Mouse (Mus musculus) thymus, adult 2 months (tissue): ENCODE measurements around the gene Nfs1. TPM values are rescaled to one million over a fixed set of nuclear protein-coding genes. Genes with fewer than 3 reads are reported as not detected.

Experiments used
- DNase-seq: peaks from one replicate; pipeline ENCODE4 v3.0.0; 2021
- H3K27ac ChIP-seq: fragments of 200-500 bp; 2 replicates; pipeline ENCODE4 v1.5.1; 2012; ENCODE audit warnings: low read length, control low read depth; ENCODE audit not compliant: control insufficient read depth, insufficient read depth
- H3K27me3 ChIP-seq: fragments of 200-500 bp; 2 replicates; pipeline ENCODE4 v1.6.1; 2012; ENCODE audit warnings: mild to moderate bottlenecking, low read length, moderate library complexity, mixed read lengths; ENCODE audit not compliant: control insufficient read depth, insufficient read depth
- H3K36me3 ChIP-seq: fragments of 200-500 bp; 2 replicates; pipeline ENCODE4 v1.6.1; 2012; ENCODE audit warnings: mild to moderate bottlenecking, low read length, moderate library complexity; ENCODE audit not compliant: control insufficient read depth, insufficient read depth
- H3K4me1 ChIP-seq: fragments of 200-500 bp; replicated peaks from 2 replicates; pipeline ENCODE4 v1.6.1; 2012; ENCODE audit warnings: low read length; ENCODE audit not compliant: control insufficient read depth, insufficient read depth
- H3K4me3 ChIP-seq: fragments of 200-500 bp; 2 replicates; pipeline ENCODE4 v1.5.1; 2012; ENCODE audit warnings: mild to moderate bottlenecking, low read length, control low read depth, moderate library complexity; ENCODE audit not compliant: control insufficient read depth, insufficient read depth
- CTCF ChIP-seq: fragments of 200-500 bp; IDR thresholded peaks from 2 replicates; pipeline ENCODE4 v1.5.1; 2012; ENCODE audit warnings: mild to moderate bottlenecking, control low read depth, low read length, moderate library complexity, borderline replicate concordance; ENCODE audit not compliant: control insufficient read depth, poor library complexity, insufficient read depth; ENCODE audit errors: extremely low read depth
- POLR2A ChIP-seq: fragments of 200-500 bp; IDR thresholded peaks from 2 replicates; pipeline ENCODE4 v1.6.1; 2012; ENCODE audit warnings: mild to moderate bottlenecking, low read length, control low read depth, moderate library complexity; ENCODE audit not compliant: control insufficient read depth, poor library complexity, insufficient read depth; ENCODE audit errors: extremely low read depth
- WGBS: fragments of 180-500 bp; shearing (Covaris S2); methylation state at CpG from one replicate; pipeline ENCODE4 v1.1.7; 2018; 5-methylcytosine and 5-hydroxymethylcytosine counted together
- polyA plus RNA-seq: library from polyadenylated mRNA; depleted of rRNA; stranded (reverse); fragments of >200 nt; gene quantifications from 2 replicates; pipeline ENCODE4 v1.2.3, GENCODE M21; 2012

Nfs1 gene
- polyA plus RNA-seq, 1 experiment = 53.8 TPM

GRCm38 (mm10) chr2:156087391-156088110 is 56.4 kb downstream of the Nfs1 start:
- H3K4me1 ChIP-seq = no peaks in the 10 kb centered on the region
- WGBS = 89% methylated on average over 7 of the region's 7 CpGs
- H3K4me3 ChIP-seq = no peak overlapping the region
- no peaks in the 10 kb centered on the region for H3K27me3 ChIP-seq
- no peak overlapping the region for H3K27ac ChIP-seq
- no peaks in the 10 kb centered on the region; the same call in 1 of the 2 replicates for H3K36me3 ChIP-seq
- TF ChIP-seq POLR2A (no peak), CTCF (no peak)
- no peak for DNase-seq

GRCm38 (mm10) chr2:156084541-156084940 is 59.4 kb downstream of the Nfs1 start:
- H3K27me3 ChIP-seq = no peaks in the 10 kb centered on the region
- no peak overlapping the region for H3K4me3 ChIP-seq
- no peak for TF ChIP-seq CTCF
- no peak for TF ChIP-seq POLR2A
- no peak overlapping the region for H3K27ac ChIP-seq
- H3K36me3 ChIP-seq = no peaks in the 10 kb centered on the region; the same call in 1 of the 2 replicates
- DNase-seq = no peak
- WGBS = over 99% methylated on average over 3 of the region's 3 CpGs
- no peaks in the 10 kb centered on the region for H3K4me1 ChIP-seq

- H3K4me1 ChIP-seq = no peaks in the 10 kb centered on the region
- H3K27ac ChIP-seq = no peak overlapping the region
- H3K27me3 ChIP-seq = no peaks in the 10 kb centered on the region
- no peak for DNase-seq
- WGBS = 95% methylated on average over 7 of the region's 7 CpGs
- peaks cover 35% of the 10 kb centered on the region for H3K36me3 ChIP-seq
- H3K4me3 ChIP-seq = no peak overlapping the region
- no peak for TF ChIP-seq POLR2A
- no peak for TF ChIP-seq CTCF
Observed at GRCm38 (mm10) chr2:156080391-156080790, 63.6 kb downstream of the Nfs1 start.

GRCm38 (mm10) chr2:156079674-156080073 is 64.3 kb downstream of the Nfs1 start:
- TF ChIP-seq POLR2A (no peak), CTCF (no peak)
- no peak for DNase-seq
- no peak overlapping the region for H3K4me3 ChIP-seq
- no peaks in the 10 kb centered on the region for H3K27me3 ChIP-seq
- peaks cover 41% of the 10 kb centered on the region for H3K36me3 ChIP-seq
- WGBS = 72% methylated on average over 4 of the region's 4 CpGs
- no peak overlapping the region for H3K27ac ChIP-seq
- no peaks in the 10 kb centered on the region for H3K4me1 ChIP-seq

- H3K36me3 ChIP-seq = peaks cover 46% of the 10 kb centered on the region
- TF ChIP-seq CTCF (no peak), POLR2A (no peak)
- no peaks in the 10 kb centered on the region for H3K27me3 ChIP-seq
- H3K4me1 ChIP-seq = no peaks in the 10 kb centered on the region
- H3K27ac ChIP-seq = no peak overlapping the region
- DNase-seq = no peak
- WGBS = 92% methylated on average over 8 of the region's 8 CpGs
- H3K4me3 ChIP-seq = no peak overlapping the region
Observed at GRCm38 (mm10) chr2:156079183-156079560, 64.8 kb downstream of the Nfs1 start.

GRCm38 (mm10) chr2:156078421-156079182 is 65.4 kb downstream of the Nfs1 start:
- WGBS = 98% methylated on average over 16 of the region's 16 CpGs
- Histone ChIP-seq H3K36me3 (peaks cover 52% of the 10 kb centered on the region), H3K27ac (no peak overlapping the region)

More at GRCm38 (mm10) chr2:156078421-156079182, 65.4 kb downstream of the Nfs1 start:
- TF ChIP-seq CTCF (no peak), POLR2A (no peak)
- DNase-seq = no peak
- H3K4me3 ChIP-seq = no peak overlapping the region
- no peaks in the 10 kb centered on the region for H3K4me1 ChIP-seq
- no peaks in the 10 kb centered on the region for H3K27me3 ChIP-seq
